Mouse (Mus musculus) myocyte (in vitro differentiated cells): ENCODE data around the gene Cse1l.

Source experiments
- E2F4 ChIP-seq: IDR thresholded peaks from one replicate; pipeline ENCODE4 v1.6.1; 2011; ENCODE audit warnings: mild to moderate bottlenecking, control low read depth, moderate library complexity; ENCODE audit not compliant: insufficient read depth
- MAX ChIP-seq: IDR thresholded peaks from one replicate; pipeline ENCODE4 v1.6.1; 2011; ENCODE audit warnings: low read depth, mild to moderate bottlenecking, control low read depth
- POLR2A ChIP-seq: IDR thresholded peaks from one replicate; pipeline ENCODE4 v1.6.1; 2011; ENCODE audit warnings: low read depth, mild to moderate bottlenecking, control low read depth, moderate library complexity; ENCODE audit not compliant: insufficient read length
- SRF ChIP-seq: IDR thresholded peaks from one replicate; pipeline ENCODE4 v1.6.1; 2011; ENCODE audit warnings: low read depth; ENCODE audit not compliant: control insufficient read depth, insufficient read length
- USF1 ChIP-seq: IDR thresholded peaks from one replicate; pipeline ENCODE4 v1.6.1; 2011; ENCODE audit warnings: low read depth, mild to moderate bottlenecking, control low read depth, moderate library complexity

DNA sequence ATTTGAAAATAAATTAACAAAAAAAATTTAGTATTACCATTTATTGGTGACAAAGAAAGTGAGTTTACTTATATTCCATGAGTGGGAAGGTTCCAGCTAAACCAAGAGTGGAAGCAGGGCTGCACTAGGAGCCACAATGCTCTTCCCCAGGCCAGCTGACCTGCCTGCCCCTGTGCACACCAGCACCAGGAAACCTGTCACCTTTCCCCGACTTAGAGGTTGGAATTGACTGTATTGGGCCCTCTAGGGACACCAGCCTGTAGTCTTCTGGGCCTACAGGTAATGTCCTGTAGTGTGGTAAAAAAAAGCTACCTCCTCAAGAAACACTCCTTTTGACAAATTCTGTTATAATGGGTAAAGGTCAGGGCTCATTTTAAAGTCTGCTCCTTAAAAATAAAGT lies 42.4 kb downstream of the Cse1l start:
- TF ChIP-seq MAX (no peak), E2F4 (no peak), POLR2A (no peak), USF1 (no peak), SRF (no peak)
